Mouse (Mus musculus) lung, adult 10 weeks (tissue): ENCODE measurements around the gene Lgals9. TPM values are rescaled to one million over a fixed set of nuclear protein-coding genes. Genes with fewer than 3 reads are reported as not detected.

Source experiments
- polyA plus RNA-seq: library from polyadenylated mRNA; stranded (reverse); fragments of 350-450 nt; fragmentation: Illumina TruSeq; extraction: RNeasy Lipid Tissue Mini Kit (QIAGEN cat#74804); gene quantifications from one replicate; pipeline ENCODE4 v1.2.3, GENCODE M21; 2014; ENCODE audit warnings: low read depth, low replicate concordance; ENCODE audit not compliant: insufficient read depth

Gene Lgals9
- polyA plus RNA-seq = 119 TPM

GRCm38 (mm10) chr11:78984483-78985177, at the start of gene Lgals9:
Gene Lgals9, minus strand, starts transcription at chr11:78984946.

GRCm38 (mm10) chr11:78920411-78920939, 64.3 kb downstream of the Lgals9 start, which contains the start of gene Nos2:
Gene Nos2, plus strand, starts transcription at chr11:78920787.

Other genes starting within 250 kb of the Lgals9 start
- gene Ccnq, start 233.2 kb downstream of the Lgals9 start, polyA plus RNA-seq = 21.5 TPM
- 8.5 TPM for gene Lyrm9, start 158.4 kb downstream of the Lgals9 start, polyA plus RNA-seq
- 1.3 TPM for gene Nos2, start 64.2 kb downstream of the Lgals9 start, polyA plus RNA-seq
- 4.4 TPM for gene Ksr1, start 161.5 kb upstream of the Lgals9 start, polyA plus RNA-seq